Mouse (Mus musculus) cortical plate, adult 2 months (tissue): ENCODE measurements around the gene Rasa1.

Experiments used
- CTCF ChIP-seq: fragments of 200-500 bp; IDR thresholded peaks from 2 replicates; pipeline ENCODE4 v1.5.1; 2011; ENCODE audit warnings: mild to moderate bottlenecking, control low read depth, low read length; ENCODE audit not compliant: insufficient read depth; ENCODE audit errors: extremely low read depth
- POLR2A ChIP-seq: fragments of 200-500 bp; IDR thresholded peaks from 2 replicates; pipeline ENCODE4 v1.6.1; 2011; ENCODE audit warnings: mild to moderate bottlenecking, low read length, control low read depth; ENCODE audit not compliant: insufficient read depth; ENCODE audit errors: extremely low read depth

GRCm38 (mm10) chr13:85288843-85289713 is at the start of gene Rasa1:
- TF ChIP-seq CTCF (no peak), POLR2A (peak; percentile 69)
